Mouse (Mus musculus) small intestine, adult 2 months (tissue): ENCODE measurements around the gene Dera.

Source experiments
- CTCF ChIP-seq: fragments of 200-500 bp; IDR thresholded peaks from 2 replicates; pipeline ENCODE4 v1.5.1; 2012; ENCODE audit warnings: low read depth, mild to moderate bottlenecking, control low read depth, inconsistent platforms, low read length, moderate library complexity, mixed read lengths; ENCODE audit not compliant: insufficient replicate concordance, insufficient read length; ENCODE audit errors: extremely low read depth
- POLR2A ChIP-seq: fragments of 200-500 bp; IDR thresholded peaks from 2 replicates; pipeline ENCODE4 v1.6.1; 2012; ENCODE audit warnings: low read depth, mild to moderate bottlenecking, control low read depth, inconsistent platforms, low read length, moderate library complexity

DNA sequence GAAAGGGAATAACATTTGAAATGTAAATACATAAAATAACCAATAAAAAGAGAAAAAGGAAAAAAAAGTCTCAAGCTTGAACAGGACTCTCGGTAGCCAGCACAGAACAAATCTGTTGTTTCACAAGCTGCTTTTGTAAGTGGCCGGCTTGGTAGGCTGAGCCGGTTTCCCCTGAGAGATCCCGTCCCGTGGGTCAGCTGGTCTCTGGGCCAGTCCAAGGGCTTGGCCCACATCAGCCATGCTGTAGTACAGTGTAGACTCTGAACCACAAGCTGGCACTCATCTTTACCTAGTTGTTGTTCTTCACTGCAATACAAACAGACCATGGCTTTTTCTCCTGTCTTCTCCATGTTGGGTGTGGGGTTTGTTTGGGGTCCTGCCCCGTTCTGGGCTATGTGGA lies 53.0 kb downstream of the Dera start:
- TF ChIP-seq CTCF (no peak), POLR2A (no peak)
